Mouse (Mus musculus) gastrocnemius, postnatal 10 days (tissue): ENCODE measurements around the gene Ulk4. TPM values are rescaled to one million over a fixed set of nuclear protein-coding genes. Genes with fewer than 3 reads are reported as not detected.

Source experiments
- DNase-seq: peaks from one replicate; pipeline ENCODE4 v3.0.0; 2021; ENCODE audit warnings: mixed read lengths
- total RNA-seq, 2 experiments: library from RNA; stranded (reverse); gene quantifications; 2 replicates each; pipeline ENCODE4 v1.2.3; 2021

The Ulk4 gene
- total RNA-seq, 2 experiments from 2014 or later: 0.80 to 0.97 TPM

- peak; percentile 83 for DNase-seq
Measured at GRCm38 (mm10) chr9:121107643-121108042, 169.4 kb downstream of the Ulk4 start.

GRCm38 (mm10) chr9:121107101-121107500, 169.9 kb downstream of the Ulk4 start:
- peak; percentile 25 for DNase-seq

GRCm38 (mm10) chr9:121101516-121101915, 175.5 kb downstream of the Ulk4 start:
- no peak for DNase-seq

- DNase-seq: no peak
Measured at GRCm38 (mm10) chr9:121099453-121099852, 177.5 kb downstream of the Ulk4 start.

GRCm38 (mm10) chr9:121093760-121094159, 183.2 kb downstream of the Ulk4 start:
- no peak for DNase-seq

GRCm38 (mm10) chr9:121092568-121092967, 184.4 kb downstream of the Ulk4 start:
- no peak for DNase-seq

- DNase-seq: no peak
Measured at GRCm38 (mm10) chr9:121091016-121091735, 185.8 kb downstream of the Ulk4 start.

GRCm38 (mm10) chr9:121087661-121088060, 189.3 kb downstream of the Ulk4 start:
- DNase-seq: no peak

- no peak for DNase-seq
Measured at GRCm38 (mm10) chr9:121084191-121084590, 192.8 kb downstream of the Ulk4 start.

GRCm38 (mm10) chr9:121080834-121081233, 196.2 kb downstream of the Ulk4 start:
- DNase-seq: no peak

GRCm38 (mm10) chr9:121080413-121080812, 196.6 kb downstream of the Ulk4 start:
- DNase-seq: no peak

GRCm38 (mm10) chr9:121079388-121080088, 197.5 kb downstream of the Ulk4 start:
- peak; percentile 43 for DNase-seq

GRCm38 (mm10) chr9:121076291-121076690, 200.7 kb downstream of the Ulk4 start:
- DNase-seq: no peak

- DNase-seq: no peak
Measured at GRCm38 (mm10) chr9:121075246-121075645, 201.8 kb downstream of the Ulk4 start.

- no peak for DNase-seq
Measured at GRCm38 (mm10) chr9:121074726-121075125, 202.3 kb downstream of the Ulk4 start.

GRCm38 (mm10) chr9:121072127-121072757, 204.8 kb downstream of the Ulk4 start:
- DNase-seq: no peak

- no peak for DNase-seq
Measured at GRCm38 (mm10) chr9:121071461-121072126, 205.4 kb downstream of the Ulk4 start.

- no peak for DNase-seq
Measured at GRCm38 (mm10) chr9:121071050-121071449, 205.9 kb downstream of the Ulk4 start.

- DNase-seq: no peak
Measured at GRCm38 (mm10) chr9:121068115-121068514, 208.9 kb downstream of the Ulk4 start.

- DNase-seq: no peak
Measured at GRCm38 (mm10) chr9:121067043-121067442, 210.0 kb downstream of the Ulk4 start.

GRCm38 (mm10) chr9:121065383-121065978, 211.5 kb downstream of the Ulk4 start:
- DNase-seq: no peak
